Mouse (Mus musculus): Measurements from ENCODE around the gene Ttc38.

- TF ChIP-seq CTCF (IDR thresholded peaks at IDR 0.05 in 2 of 3, conservative IDR thresholded peaks at IDR 0.05 in 1 of 3; ENCODE audit: control insufficient read depth in 1 of 3, insufficient read depth in 1 of 3, low read depth in 2 of 3, low read length in 3 of 3, poor library complexity in 1 of 3, severe bottlenecking in 1 of 3) = no peak
- TF ChIP-seq MXI1 (IDR thresholded peaks at IDR 0.05; ENCODE audit: low read depth, low read length) = no peak
- no peak for TF ChIP-seq MYC (IDR thresholded peaks at IDR 0.05; ENCODE audit: low read depth, low read length)
- TF ChIP-seq RAD21 (IDR thresholded peaks at IDR 0.05; ENCODE audit: low read depth, low read length) = no peak
- no peak for TF ChIP-seq CHD1 (IDR thresholded peaks at IDR 0.05; ENCODE audit: low read depth, low read length)
- TF ChIP-seq POLR2A (IDR thresholded peaks at IDR 0.05; ENCODE audit: control insufficient read depth in 1 of 2, insufficient read depth in 1 of 2, low read depth in 1 of 2, low read length in 2 of 2, poor library complexity in 1 of 2) = no peak
- no peak for TF ChIP-seq ZNF384 (IDR thresholded peaks at IDR 0.05; ENCODE audit: low read depth, low read length)
- no peak for TF ChIP-seq EP300 (IDR thresholded peaks at IDR 0.05; ENCODE audit: low read depth in 1 of 2, low read length in 2 of 2)
- TF ChIP-seq E2F4 (IDR thresholded peaks at IDR 0.05; ENCODE audit: borderline replicate concordance, low read depth, low read length) = no peak
- TF ChIP-seq CHD2 (IDR thresholded peaks at IDR 0.05; ENCODE audit: low read length) = no peak
- TF ChIP-seq ZKSCAN1 (IDR thresholded peaks at IDR 0.05; ENCODE audit: low read depth, low read length) = no peak
- TF ChIP-seq TAL1 (IDR thresholded peaks at IDR 0.05; ENCODE audit: low read length) = no peak
- no peak for TF ChIP-seq NELFE (IDR thresholded peaks at IDR 0.05; ENCODE audit: low read depth, low read length)
Measured at GRCm38 (mm10) chr15:85845071-85845470, 13.0 kb downstream of the Ttc38 start.
